Mouse (Mus musculus) embryonic facial prominence, embryonic 12.5 days (tissue): Measurements from ENCODE around the gene Nup107. TPM values are rescaled to one million over a fixed set of nuclear protein-coding genes. Genes with fewer than 3 reads are reported as not detected.

Experiments used
- ATAC-seq: fragments of 200-750 bp; cut with Nextera tagmentation; 2 replicates; pipeline ENCODE4 v1.8.0; 2017; ENCODE audit not compliant: insufficient number of reproducible peaks, insufficient read depth, low FRiP score, low TSS enrichment
- H3K27ac ChIP-seq: fragments of 300-500 bp; sonication (generic); 2 replicates; pipeline ENCODE4 v1.5.1; 2016; ENCODE audit warnings: mild to moderate bottlenecking
- H3K27me3 ChIP-seq: fragments of 300-500 bp; sonication (generic); 2 replicates; pipeline ENCODE4 v1.6.1; 2016; ENCODE audit warnings: mild to moderate bottlenecking, moderate library complexity
- H3K36me3 ChIP-seq: fragments of 300-500 bp; sonication (generic); 2 replicates; pipeline ENCODE4 v1.6.1; 2016; ENCODE audit warnings: mild to moderate bottlenecking
- H3K4me1 ChIP-seq: fragments of 300-500 bp; sonication (generic); 2 replicates; pipeline ENCODE4 v1.6.1; 2016
- H3K4me2 ChIP-seq: fragments of 300-500 bp; sonication (generic); replicated peaks from 2 replicates; pipeline ENCODE4 v1.6.1; 2016; ENCODE audit warnings: mild to moderate bottlenecking, moderate library complexity
- H3K4me3 ChIP-seq: fragments of 300-500 bp; sonication (generic); 2 replicates; pipeline ENCODE4 v1.5.1; 2016; ENCODE audit warnings: mild to moderate bottlenecking
- H3K9ac ChIP-seq: fragments of 300-500 bp; sonication (generic); 2 replicates; pipeline ENCODE4 v1.6.1; 2016; ENCODE audit warnings: mild to moderate bottlenecking, moderate library complexity
- H3K9me3 ChIP-seq: fragments of 300-500 bp; sonication (generic); 2 replicates; pipeline ENCODE4 v1.6.1; 2016; ENCODE audit warnings: mild to moderate bottlenecking, moderate library complexity
- WGBS: fragments of 180-500 bp; shearing (Covaris S2); methylation state at CpG from one replicate; pipeline ENCODE4 v1.1.7; 2016; 5-methylcytosine and 5-hydroxymethylcytosine counted together
- polyA plus RNA-seq: library from polyadenylated mRNA; unstranded; fragments of >200 nt; fragmentation: Nextera tagmentation; extraction: Ambion mirVana; gene quantifications from 2 replicates; pipeline ENCODE4 v1.2.1, GENCODE M21; 2016

The Nup107 gene
- polyA plus RNA-seq, 1 experiment from 2014 or later, result 85.3 TPM

GRCm38 (mm10) chr10:117766896-117767160, 25.7 kb downstream of the Nup107 start:
- H3K4me1 ChIP-seq, result no peaks in the 10 kb centered on the region
- ATAC-seq, result no peak
- H3K27me3 ChIP-seq, result no peaks in the 10 kb centered on the region
- WGBS, result 95% methylated on average over 5 of the region's 5 CpGs
- peaks cover 78% of the 10 kb centered on the region for H3K36me3 ChIP-seq
- H3K4me2 ChIP-seq, result no peak overlapping the region
- H3K4me3 ChIP-seq, result no peak overlapping the region
- no peaks in the 10 kb centered on the region for H3K9me3 ChIP-seq
- no peak overlapping the region for H3K27ac ChIP-seq
- no peak overlapping the region for H3K9ac ChIP-seq

DNA sequence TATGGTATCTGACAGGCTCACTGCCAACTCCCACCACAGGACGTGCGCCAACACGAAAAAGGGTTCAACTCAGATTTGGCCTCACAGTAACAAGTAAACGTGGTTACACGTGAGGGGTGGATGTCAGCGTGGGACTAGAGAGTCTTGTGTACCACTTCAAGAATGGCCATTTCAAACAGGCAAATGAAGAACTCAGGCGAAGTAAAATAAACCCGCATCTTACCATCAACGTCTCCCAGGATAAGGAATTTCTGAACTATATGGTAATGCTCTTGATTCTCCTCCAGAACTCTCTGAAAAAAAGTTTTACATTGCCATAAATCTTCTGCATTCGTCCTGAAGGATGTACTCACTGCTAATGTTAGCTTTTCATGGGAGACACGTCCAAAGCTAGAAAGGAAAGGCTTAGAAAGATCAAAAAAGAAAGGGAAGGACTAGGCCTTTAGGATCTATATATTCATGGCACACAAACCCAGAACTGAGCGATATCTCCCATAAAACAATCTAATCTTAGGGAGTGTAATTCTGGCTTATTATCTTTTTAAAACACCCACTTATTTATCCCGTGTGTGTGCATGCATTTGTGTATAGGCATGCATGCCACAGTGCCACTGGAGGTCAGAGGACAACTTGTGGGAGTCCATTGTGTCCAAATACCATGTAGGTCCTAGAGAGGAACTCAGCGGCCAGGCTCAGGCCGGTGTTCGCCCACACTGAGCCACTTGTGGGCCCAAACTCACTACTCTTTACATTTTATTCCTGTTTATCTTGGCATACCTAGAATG, 26.2 kb downstream of the Nup107 start:
- H3K36me3 ChIP-seq, result peaks cover 78% of the 10 kb centered on the region
- no peak overlapping the region for H3K4me2 ChIP-seq
- H3K9me3 ChIP-seq, result no peaks in the 10 kb centered on the region
- ATAC-seq, result no peak
- H3K27ac ChIP-seq, result no peak overlapping the region
- H3K4me3 ChIP-seq, result no peak overlapping the region
- H3K4me1 ChIP-seq, result no peaks in the 10 kb centered on the region
- no peak overlapping the region for H3K9ac ChIP-seq
- H3K27me3 ChIP-seq, result no peaks in the 10 kb centered on the region
- WGBS, result 93% methylated on average over 16 of the region's 16 CpGs

GRCm38 (mm10) chr10:117765116-117765894, 27.2 kb downstream of the Nup107 start:
- no peak overlapping the region for H3K27ac ChIP-seq
- H3K4me1 ChIP-seq, result no peaks in the 10 kb centered on the region
- H3K4me3 ChIP-seq, result no peak overlapping the region
- no peaks in the 10 kb centered on the region for H3K9me3 ChIP-seq
- 94% methylated on average over 11 of the region's 11 CpGs for WGBS
- no peaks in the 10 kb centered on the region for H3K27me3 ChIP-seq
- H3K4me2 ChIP-seq, result no peak overlapping the region
- ATAC-seq, result no peak
- H3K36me3 ChIP-seq, result peaks cover 79% of the 10 kb centered on the region
- no peak overlapping the region for H3K9ac ChIP-seq

DNA sequence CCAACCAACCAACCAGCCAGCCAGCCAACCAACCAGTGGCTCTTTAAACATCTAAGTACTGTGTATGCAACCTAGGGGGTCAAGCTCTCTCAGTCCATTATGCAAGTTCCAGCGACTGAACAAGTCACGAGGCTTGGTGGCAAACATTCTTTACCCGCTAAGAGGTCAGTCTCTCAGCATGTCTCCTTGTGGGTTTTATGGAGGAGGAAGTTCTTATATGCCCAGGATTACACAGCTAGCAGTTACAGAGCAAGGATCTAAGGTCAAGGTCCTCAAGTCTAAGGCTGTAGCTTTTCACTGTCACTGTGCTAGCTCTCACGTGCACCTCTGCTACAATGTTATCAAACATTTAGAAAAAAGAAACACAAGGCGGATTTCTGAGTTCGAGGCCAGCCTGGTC, 27.9 kb downstream of the Nup107 start:
- Histone ChIP-seq H3K9me3 (no peaks in the 10 kb centered on the region), H3K4me1 (no peaks in the 10 kb centered on the region), H3K4me3 (no peak overlapping the region), H3K27me3 (no peaks in the 10 kb centered on the region), H3K36me3 (peaks cover 79% of the 10 kb centered on the region), H3K4me2 (no peak overlapping the region), H3K27ac (no peak overlapping the region), H3K9ac (no peak overlapping the region)
- ATAC-seq, result no peak
- WGBS, result 93% methylated on average over 6 of the region's 6 CpGs

GRCm38 (mm10) chr10:117763588-117764190, 28.8 kb downstream of the Nup107 start:
- no peak overlapping the region for H3K27ac ChIP-seq
- H3K36me3 ChIP-seq, result peaks cover 85% of the 10 kb centered on the region
- no peak overlapping the region for H3K9ac ChIP-seq
- no peak overlapping the region for H3K4me3 ChIP-seq
- 94% methylated on average over 16 of the region's 16 CpGs for WGBS
- H3K27me3 ChIP-seq, result no peaks in the 10 kb centered on the region
- no peak for ATAC-seq
- H3K4me2 ChIP-seq, result no peak overlapping the region
- no peaks in the 10 kb centered on the region for H3K9me3 ChIP-seq
- H3K4me1 ChIP-seq, result no peaks in the 10 kb centered on the region

DNA sequence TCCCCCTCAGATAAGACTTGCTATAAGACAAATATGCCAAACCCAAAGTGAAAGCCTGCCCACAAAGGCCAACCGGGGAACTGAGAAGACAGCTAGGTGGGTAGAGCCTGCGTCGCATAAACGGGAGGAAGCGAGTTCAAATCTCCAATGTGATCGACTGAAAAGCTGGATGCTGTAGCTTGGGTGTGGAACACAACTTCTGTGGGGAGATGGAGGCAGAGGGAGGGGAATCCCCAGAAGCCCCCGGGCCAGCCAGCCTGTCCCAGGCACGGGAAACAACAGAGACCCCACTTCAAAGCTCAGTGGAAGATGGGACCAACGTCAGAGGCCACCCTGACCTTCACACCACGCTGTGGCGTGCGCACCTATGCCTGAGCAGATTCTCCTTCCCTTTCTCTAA, 29.5 kb downstream of the Nup107 start:
- 99% methylated on average over 12 of the region's 12 CpGs for WGBS
- Histone ChIP-seq H3K27ac (no peak overlapping the region), H3K4me1 (no peaks in the 10 kb centered on the region), H3K4me3 (no peak overlapping the region), H3K4me2 (no peak overlapping the region), H3K36me3 (peaks cover 87% of the 10 kb centered on the region), H3K9ac (no peak overlapping the region), H3K27me3 (no peaks in the 10 kb centered on the region), H3K9me3 (no peaks in the 10 kb centered on the region)
- ATAC-seq, result no peak

DNA sequence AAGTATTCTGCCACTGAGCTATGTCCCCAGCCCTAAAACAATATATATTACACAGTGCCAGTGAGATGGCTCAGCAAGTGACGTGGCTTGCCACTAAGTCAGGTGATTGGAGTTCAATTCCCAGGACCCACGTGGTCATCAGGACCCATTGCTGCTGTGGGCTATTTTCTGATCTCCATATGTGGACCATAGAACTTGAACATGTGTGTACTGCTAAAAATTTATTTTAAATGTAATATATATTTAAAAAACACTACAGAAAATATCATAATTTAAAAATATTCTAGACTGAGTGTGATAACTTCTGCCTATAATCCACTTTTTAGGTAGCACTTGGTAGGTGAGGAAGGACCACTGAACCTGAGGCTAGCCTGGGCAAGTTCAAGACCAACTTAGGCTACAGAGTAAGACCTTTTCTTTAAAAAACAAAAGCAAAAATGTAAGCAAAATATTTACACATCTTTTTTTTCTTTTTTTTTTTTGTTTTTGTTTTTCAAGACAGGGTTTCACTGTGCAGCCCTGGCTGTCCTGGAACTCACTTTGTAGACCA, 30.1 kb downstream of the Nup107 start:
- Histone ChIP-seq H3K27me3 (no peaks in the 10 kb centered on the region), H3K4me1 (no peaks in the 10 kb centered on the region), H3K4me2 (no peak overlapping the region), H3K4me3 (no peak overlapping the region), H3K27ac (no peak overlapping the region), H3K9ac (no peak overlapping the region), H3K9me3 (no peaks in the 10 kb centered on the region), H3K36me3 (peaks cover 88% of the 10 kb centered on the region)
- 93% methylated on average over 2 of the region's 2 CpGs for WGBS
- ATAC-seq, result no peak

DNA sequence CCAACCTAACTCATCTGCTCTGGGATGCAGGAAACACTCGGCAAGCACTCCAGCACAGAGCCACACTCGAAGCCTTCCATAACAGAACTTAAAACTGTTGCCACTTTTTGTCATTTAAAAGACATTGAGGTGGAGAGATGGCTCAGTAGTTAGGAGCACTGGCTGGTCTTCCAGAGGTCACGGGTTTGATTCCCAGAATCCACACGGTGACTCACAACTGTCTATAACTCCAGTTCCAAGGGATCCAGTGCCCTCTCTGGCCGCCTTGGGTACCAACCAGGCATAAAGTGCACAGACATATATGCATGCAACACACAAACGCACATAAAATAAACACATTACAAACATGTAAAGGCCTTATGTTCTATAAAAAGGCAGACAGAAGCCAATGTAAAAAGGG, 31.0 kb downstream of the Nup107 start:
- no peak overlapping the region for H3K4me3 ChIP-seq
- H3K27ac ChIP-seq, result no peak overlapping the region
- H3K4me1 ChIP-seq, result no peaks in the 10 kb centered on the region
- H3K27me3 ChIP-seq, result no peaks in the 10 kb centered on the region
- H3K9me3 ChIP-seq, result no peaks in the 10 kb centered on the region
- H3K36me3 ChIP-seq, result peaks cover 92% of the 10 kb centered on the region
- no peak for ATAC-seq
- no peak overlapping the region for H3K9ac ChIP-seq
- H3K4me2 ChIP-seq, result no peak overlapping the region
- WGBS, result 91% methylated on average over 6 of the region's 6 CpGs

DNA sequence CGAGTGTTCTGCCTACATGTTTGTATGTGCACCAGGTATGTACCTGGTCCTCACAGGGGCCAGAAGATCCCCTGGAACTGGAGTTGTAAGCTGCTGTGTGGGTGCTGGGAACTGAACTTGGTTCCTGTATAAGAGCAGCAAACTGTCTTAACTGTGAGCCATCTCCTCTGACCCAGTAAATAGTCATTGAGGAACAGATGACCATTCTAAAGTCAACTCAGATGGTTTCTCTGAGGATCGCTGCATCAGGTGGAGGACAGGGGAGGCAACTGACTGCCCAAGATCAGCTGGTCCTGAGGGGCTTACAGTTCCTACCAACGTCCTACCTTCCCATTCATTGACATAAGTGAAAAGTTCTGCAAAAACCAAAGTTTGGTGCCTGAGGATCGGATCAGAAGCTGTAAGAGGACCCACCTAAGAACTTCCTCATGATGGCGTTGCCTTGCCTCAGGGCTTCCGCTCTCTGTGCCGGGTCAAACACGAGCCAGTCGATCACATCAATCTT, 31.6 kb downstream of the Nup107 start:
- ATAC-seq, result no peak
- no peak overlapping the region for H3K4me3 ChIP-seq
- no peaks in the 10 kb centered on the region for H3K4me1 ChIP-seq
- WGBS, result 89% methylated on average over 9 of the region's 9 CpGs
- peaks cover 92% of the 10 kb centered on the region for H3K36me3 ChIP-seq
- no peak overlapping the region for H3K27ac ChIP-seq
- H3K27me3 ChIP-seq, result no peaks in the 10 kb centered on the region
- no peaks in the 10 kb centered on the region for H3K9me3 ChIP-seq
- H3K9ac ChIP-seq, result no peak overlapping the region
- no peak overlapping the region for H3K4me2 ChIP-seq

DNA sequence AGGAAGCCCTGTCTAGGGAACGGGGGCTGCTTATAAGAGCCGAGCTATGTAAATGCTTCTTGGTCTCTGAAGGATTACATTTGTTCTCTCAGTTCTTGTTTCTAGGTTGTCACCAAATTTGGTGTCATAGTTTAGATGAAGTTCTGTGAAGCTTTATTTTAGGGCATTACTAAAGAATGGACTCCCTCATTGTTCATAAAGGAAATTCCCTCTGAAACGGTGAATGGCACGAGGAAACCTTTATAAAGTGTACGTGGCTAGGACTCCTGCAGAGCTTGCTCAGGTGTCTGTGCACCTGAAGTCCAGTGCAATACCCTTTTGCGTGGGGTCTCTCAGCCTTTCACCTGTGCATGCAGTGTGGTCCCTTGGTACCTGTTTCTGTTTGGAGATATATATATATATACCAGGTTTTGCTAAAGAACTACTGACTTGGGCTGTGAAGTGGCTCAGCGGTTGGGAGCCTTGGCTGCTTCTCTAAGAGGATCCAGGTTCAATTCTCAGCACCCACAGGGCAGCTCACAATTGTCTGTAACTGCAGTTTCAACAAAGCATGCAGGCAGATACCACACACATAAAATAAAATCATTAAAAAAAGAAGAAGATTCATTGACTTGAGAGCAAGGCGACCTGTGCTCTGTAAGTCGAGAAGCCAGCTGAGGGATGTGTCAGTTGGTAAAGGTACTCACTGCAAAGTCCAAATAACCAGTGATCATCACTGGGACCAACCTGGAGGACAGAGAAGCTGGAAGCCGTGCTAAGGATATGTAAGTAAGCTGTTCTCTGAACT, 32.5 kb downstream of the Nup107 start:
- Histone ChIP-seq H3K4me1 (no peaks in the 10 kb centered on the region), H3K4me3 (no peak overlapping the region), H3K36me3 (peaks cover 92% of the 10 kb centered on the region), H3K27me3 (no peaks in the 10 kb centered on the region), H3K9me3 (no peaks in the 10 kb centered on the region), H3K4me2 (no peak overlapping the region), H3K9ac (no peak overlapping the region), H3K27ac (no peak overlapping the region)
- WGBS, result 92% methylated on average over 10 of the region's 10 CpGs
- no peak for ATAC-seq
